Mouse (Mus musculus): ENCODE data around the gene Mettl7a3. TPM values are rescaled to one million over a fixed set of nuclear protein-coding genes. Genes with fewer than 3 reads are reported as not detected.
"Not testable (repeated sequence)": the region's sequence is repeated elsewhere in the genome, so short reads cannot be mapped to it uniquely, and the experiment has no call there.

Mettl7a3 gene
- polyA plus RNA-seq, 1 experiment from 2014 or later = 0.09 TPM

DNA sequence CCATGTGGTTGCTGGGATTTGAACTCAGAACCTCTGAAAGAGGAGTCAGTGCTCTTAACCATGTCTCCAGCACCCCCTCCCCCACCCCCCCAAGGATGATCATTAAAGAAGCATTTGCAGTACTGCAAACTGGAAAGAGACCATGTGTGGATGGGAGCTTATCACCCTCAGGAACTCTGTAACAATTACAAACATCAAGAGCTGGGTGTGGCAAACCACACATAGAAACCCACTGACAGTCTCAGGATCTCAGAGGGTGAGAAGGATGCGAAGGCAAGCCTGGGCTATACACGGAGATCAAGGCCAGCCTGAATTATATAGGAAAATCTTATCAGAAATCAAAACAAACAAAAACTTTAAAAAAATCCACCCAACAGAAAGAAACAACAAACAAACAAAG lies 28.5 kb upstream of the Mettl7a3 start:
- no peak for ATAC-seq
- no peak overlapping the region for H3K4me3 ChIP-seq (ENCODE audit: low read length)

DNA sequence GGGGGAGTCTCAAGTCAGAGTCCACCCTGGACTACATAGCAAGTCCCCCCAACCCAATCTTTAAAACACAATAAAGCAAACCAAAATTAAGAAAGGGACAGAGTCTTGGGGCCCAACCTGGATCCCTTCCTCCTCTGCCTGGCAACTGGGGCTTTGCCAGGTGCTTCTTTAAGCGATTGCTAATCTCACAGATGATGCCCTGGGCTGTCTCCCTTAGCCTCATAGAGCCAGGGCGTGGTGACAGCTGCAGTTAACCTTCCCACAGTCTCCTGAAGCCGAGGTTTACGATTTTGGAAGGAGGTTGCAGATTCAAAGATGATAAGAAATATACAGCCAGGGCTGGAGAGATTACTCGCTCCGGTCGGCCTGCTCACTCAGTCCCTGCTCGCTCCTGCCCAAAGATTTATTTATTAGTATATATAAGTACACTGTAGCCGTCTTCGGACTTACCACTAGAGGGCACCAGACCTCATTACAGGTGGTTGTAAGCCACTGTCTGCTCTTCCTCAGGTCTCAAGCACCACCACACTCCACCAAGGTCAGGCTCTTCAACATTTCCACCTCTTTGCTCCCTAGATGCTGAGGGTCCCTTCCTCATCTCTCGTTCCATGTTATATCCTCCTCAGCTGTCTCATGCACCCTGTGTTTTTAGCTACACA lies 27.2 kb upstream of the Mettl7a3 start:
- not testable (repeated sequence) for H3K27me3 ChIP-seq (replicated peaks; ENCODE audit: control insufficient read depth, insufficient read depth, low read length); H3K4me3 ChIP-seq (ENCODE audit: low read length); H3K27ac ChIP-seq (ENCODE audit: low read depth, low read length); H3K9me3 ChIP-seq (ENCODE audit: control insufficient read depth, low read length); H3K4me2 ChIP-seq (ENCODE audit: low read length); H3K4me1 ChIP-seq (ENCODE audit: control insufficient read depth, insufficient read depth, low read depth, low read length); H3K36me3 ChIP-seq (ENCODE audit: control insufficient read depth, insufficient read depth, low read length); ATAC-seq; H3K9ac ChIP-seq (ENCODE audit: low read depth, low read length)
- WGBS = 49% methylated on average over 9 of the region's 11 CpGs

More for the DNA sequence above, 28.5 kb upstream of the Mettl7a3 start:
- H3K36me3 ChIP-seq (ENCODE audit: control insufficient read depth, insufficient read depth, low read length) = no peaks in the 10 kb centered on the region
- no peak overlapping the region for H3K9ac ChIP-seq (ENCODE audit: low read depth, low read length)
- H3K27me3 ChIP-seq (replicated peaks; ENCODE audit: control insufficient read depth, insufficient read depth, low read length) = no peaks in the 10 kb centered on the region
- peaks cover 2% of the 10 kb centered on the region; the same call in 1 of the 2 replicates for H3K4me1 ChIP-seq (ENCODE audit: control insufficient read depth, insufficient read depth, low read depth, low read length)
- H3K4me2 ChIP-seq (ENCODE audit: low read length) = no peak overlapping the region
- no peak overlapping the region for H3K27ac ChIP-seq (ENCODE audit: low read depth, low read length)
- WGBS = 89% methylated on average over 2 of the region's 2 CpGs
- no peaks in the 10 kb centered on the region for H3K9me3 ChIP-seq (ENCODE audit: control insufficient read depth, low read length)

DNA sequence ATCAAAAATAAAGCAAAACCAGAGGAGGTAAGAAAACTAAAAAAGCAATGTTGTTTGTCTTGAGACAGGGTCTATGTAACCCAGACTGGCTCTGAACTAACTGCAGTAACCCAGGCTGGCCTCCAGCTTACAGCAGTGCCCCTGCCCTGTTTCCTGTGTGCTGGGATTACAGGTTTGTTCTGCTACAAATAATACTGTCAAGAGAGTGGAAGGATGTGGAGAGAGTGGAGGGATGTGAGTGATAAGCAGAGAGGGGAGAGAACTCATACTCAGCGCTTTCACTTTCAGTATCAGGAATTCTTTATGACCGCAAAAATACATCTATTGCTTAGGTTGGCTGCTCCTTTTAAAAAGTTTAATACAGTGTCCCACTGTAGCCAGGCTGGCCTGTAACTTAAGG lies 22.4 kb upstream of the Mettl7a3 start:
- Histone ChIP-seq H3K27ac (ENCODE audit: low read depth, low read length) (no peak overlapping the region), H3K36me3 (ENCODE audit: control insufficient read depth, insufficient read depth, low read length) (0 out of 2 replicates have a peak, but pooled peaks cover 2% of the 10 kb centered on the region), H3K4me1 (ENCODE audit: control insufficient read depth, insufficient read depth, low read depth, low read length) (no peaks in the 10 kb centered on the region), H3K9me3 (ENCODE audit: control insufficient read depth, low read length) (no peaks in the 10 kb centered on the region), H3K4me2 (ENCODE audit: low read length) (no peak overlapping the region), H3K9ac (ENCODE audit: low read depth, low read length) (no peak overlapping the region), H3K27me3 (replicated peaks; ENCODE audit: control insufficient read depth, insufficient read depth, low read length) (no peaks in the 10 kb centered on the region), H3K4me3 (ENCODE audit: low read length) (no peak overlapping the region)
- no peak for ATAC-seq
- WGBS = 92% methylated on average over 2 of the region's 2 CpGs

DNA sequence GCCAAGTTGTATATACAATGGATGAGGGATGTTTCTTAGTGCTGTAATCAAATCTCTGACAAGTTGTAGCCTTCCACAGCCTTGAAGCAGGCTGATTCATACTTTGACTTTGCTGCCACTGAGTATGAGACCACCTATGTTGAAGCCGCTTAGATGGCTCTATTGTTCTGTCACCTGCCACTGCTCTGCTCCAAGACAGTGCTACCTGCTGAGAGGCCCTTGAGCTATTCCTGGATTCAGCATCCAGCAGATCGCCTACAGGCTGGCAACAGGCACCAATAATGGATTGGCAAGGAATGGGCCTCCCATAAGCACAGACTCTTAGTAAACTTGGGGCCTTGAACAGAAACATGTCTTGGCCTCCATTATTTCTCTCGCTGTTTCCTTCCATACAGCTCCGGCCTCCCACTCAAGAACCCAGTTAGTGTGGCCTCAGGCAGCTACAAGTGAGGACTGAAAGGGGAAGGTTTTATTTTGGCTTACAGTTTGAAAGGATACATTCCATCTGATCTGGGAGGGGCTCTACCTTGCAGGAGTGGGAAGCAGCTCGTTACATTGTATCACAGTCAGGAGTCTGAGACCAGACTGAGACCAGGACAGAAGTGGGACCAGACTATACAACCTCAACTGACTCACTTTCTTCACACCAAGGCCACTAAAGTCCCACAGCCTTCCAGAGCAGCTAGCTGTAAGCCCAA lies 20.1 kb upstream of the Mettl7a3 start:
- H3K9me3 ChIP-seq (ENCODE audit: control insufficient read depth, low read length) = no peaks in the 10 kb centered on the region
- WGBS = 89% methylated on average over 5 of the region's 5 CpGs
- H3K4me1 ChIP-seq (ENCODE audit: control insufficient read depth, insufficient read depth, low read depth, low read length) = no peaks in the 10 kb centered on the region
- H3K27me3 ChIP-seq (replicated peaks; ENCODE audit: control insufficient read depth, insufficient read depth, low read length) = no peaks in the 10 kb centered on the region
- no peak for ATAC-seq
- H3K9ac ChIP-seq (ENCODE audit: low read depth, low read length) = no peak overlapping the region
- no peak overlapping the region for H3K4me2 ChIP-seq (ENCODE audit: low read length)
- no peak overlapping the region for H3K4me3 ChIP-seq (ENCODE audit: low read length)
- 0 out of 2 replicates have a peak, but pooled peaks cover 2% of the 10 kb centered on the region for H3K36me3 ChIP-seq (ENCODE audit: control insufficient read depth, insufficient read depth, low read length)
- no peak overlapping the region for H3K27ac ChIP-seq (ENCODE audit: low read depth, low read length)

DNA sequence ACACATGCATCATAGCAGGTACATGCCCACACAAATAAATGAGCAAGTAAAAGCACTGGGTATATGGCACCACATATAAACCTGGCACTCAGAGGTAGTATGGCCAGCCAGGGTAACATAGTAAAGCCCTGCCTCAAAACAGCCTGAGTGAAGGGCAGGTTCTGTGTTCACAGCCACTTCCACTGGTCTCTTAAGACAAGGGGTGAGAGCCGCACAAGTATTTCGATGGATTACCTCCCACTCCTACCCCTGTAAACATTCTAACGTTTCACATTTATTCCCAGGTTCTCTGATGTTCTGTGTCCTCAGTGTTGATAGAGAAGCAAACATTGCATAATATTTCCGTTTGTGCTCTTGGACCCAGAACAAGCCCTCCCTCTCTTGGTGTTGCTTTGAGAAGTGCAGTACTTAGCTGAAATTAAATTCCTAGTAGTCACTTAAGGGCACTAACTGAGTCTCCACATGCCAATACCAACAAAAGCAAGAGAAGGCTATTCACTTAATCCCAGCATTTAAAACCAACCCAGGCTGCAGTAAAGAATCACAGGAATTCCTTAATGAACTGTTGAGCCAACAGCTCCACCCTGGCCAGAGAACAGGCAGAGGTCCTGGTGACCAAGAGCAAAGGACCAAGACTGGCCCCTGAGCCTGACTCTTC lies 16.6 kb upstream of the Mettl7a3 start:
- not testable (repeated sequence) for H3K4me1 ChIP-seq (ENCODE audit: control insufficient read depth, insufficient read depth, low read depth, low read length); H3K4me3 ChIP-seq (ENCODE audit: low read length); H3K36me3 ChIP-seq (ENCODE audit: control insufficient read depth, insufficient read depth, low read length); H3K27me3 ChIP-seq (replicated peaks; ENCODE audit: control insufficient read depth, insufficient read depth, low read length); H3K27ac ChIP-seq (ENCODE audit: low read depth, low read length); H3K9me3 ChIP-seq (ENCODE audit: control insufficient read depth, low read length); H3K4me2 ChIP-seq (ENCODE audit: low read length); ATAC-seq; H3K9ac ChIP-seq (ENCODE audit: low read depth, low read length)
- WGBS = 83% methylated on average over 4 of the region's 4 CpGs

DNA sequence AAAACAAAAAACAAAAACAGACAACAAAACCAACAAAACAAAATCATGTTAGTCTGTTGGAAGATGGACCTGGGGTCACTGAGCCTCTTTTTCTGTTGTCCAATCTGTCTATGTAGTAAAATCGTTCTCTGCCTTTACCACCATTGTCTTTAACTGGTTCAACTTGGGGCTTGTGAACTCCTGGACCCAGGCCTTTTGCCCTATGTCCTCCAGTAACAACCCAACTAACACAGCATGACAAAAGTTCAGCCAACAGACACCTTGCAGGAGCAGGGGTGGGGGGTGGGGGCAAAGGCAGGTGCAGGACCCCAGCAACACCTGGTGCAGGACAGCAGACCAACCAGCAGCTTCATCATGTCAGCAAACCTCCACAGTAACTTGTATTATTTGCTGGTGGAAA lies 14.8 kb upstream of the Mettl7a3 start:
- Histone ChIP-seq H3K4me2 (ENCODE audit: low read length) (no peak overlapping the region), H3K4me1 (ENCODE audit: control insufficient read depth, insufficient read depth, low read depth, low read length) (no peaks in the 10 kb centered on the region), H3K36me3 (ENCODE audit: control insufficient read depth, insufficient read depth, low read length) (no peaks in the 10 kb centered on the region), H3K27me3 (replicated peaks; ENCODE audit: control insufficient read depth, insufficient read depth, low read length) (no peaks in the 10 kb centered on the region), H3K9me3 (ENCODE audit: control insufficient read depth, low read length) (no peaks in the 10 kb centered on the region), H3K4me3 (ENCODE audit: low read length) (no peak overlapping the region), H3K27ac (ENCODE audit: low read depth, low read length) (no peak overlapping the region), H3K9ac (ENCODE audit: low read depth, low read length) (no peak overlapping the region)
- ATAC-seq = no peak
- WGBS = 91% methylated on average over 1 of the region's 1 CpGs

DNA sequence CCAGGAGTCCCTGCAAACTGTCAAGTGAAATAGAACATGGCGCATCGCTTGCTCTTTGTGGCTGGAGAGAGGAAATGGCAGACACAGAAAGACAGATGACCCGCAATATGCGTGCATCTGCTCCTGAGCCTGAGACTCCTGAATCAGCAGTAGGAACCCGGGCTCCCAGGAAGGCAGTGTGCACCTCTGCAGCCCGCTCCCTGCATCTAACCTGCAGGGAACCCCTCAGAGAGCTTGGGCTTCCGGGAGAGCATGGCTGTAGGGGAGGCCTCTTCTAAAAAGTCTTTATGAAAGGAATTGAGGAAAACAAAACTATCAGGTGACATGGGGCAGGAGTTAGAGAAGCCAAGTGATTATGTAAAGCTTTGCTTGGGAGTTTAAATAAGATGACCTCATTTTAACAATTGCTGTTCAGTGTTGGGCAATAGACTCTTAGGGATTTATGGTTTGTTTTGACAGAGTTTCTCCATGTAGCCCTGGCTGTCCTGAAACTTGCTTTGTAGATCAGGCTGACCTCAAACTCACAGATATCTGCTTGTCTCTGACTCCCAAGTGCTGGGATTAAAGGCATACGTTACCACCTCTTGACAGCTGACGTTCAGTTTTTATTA lies 14.3 kb upstream of the Mettl7a3 start:
- WGBS = 69% methylated on average over 9 of the region's 9 CpGs
- H3K27ac ChIP-seq (ENCODE audit: low read depth, low read length) = no peak overlapping the region
- no peak overlapping the region for H3K9ac ChIP-seq (ENCODE audit: low read depth, low read length)

DNA sequence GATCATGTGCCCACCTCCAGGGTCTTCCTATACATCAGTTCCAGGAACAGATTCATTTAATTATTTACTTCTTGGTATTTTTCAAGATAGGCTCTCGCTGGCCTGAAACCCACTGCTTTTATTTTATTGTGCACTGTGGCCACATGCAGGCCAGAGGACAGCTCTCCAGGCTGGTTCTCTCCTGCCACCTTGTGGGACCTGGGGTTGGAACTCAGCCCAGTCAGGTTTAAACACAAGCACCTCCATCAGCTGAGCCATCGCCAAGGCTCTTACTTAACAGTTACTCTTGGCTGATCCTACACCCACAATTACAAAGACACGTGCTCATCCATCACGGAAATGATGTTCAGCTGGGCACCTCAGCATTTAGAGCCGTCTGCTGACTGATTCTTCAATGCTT lies 13.6 kb upstream of the Mettl7a3 start:
- H3K27ac ChIP-seq (ENCODE audit: low read depth, low read length) = no peak overlapping the region
- no peaks in the 10 kb centered on the region for H3K9me3 ChIP-seq (ENCODE audit: control insufficient read depth, low read length)
- no peak overlapping the region for H3K9ac ChIP-seq (ENCODE audit: low read depth, low read length)
- no peak for ATAC-seq
- H3K4me3 ChIP-seq (ENCODE audit: low read length) = no peak overlapping the region
- WGBS = 52% methylated on average over 5 of the region's 5 CpGs
- no peak overlapping the region for H3K4me2 ChIP-seq (ENCODE audit: low read length)
- no peaks in the 10 kb centered on the region for H3K27me3 ChIP-seq (replicated peaks; ENCODE audit: control insufficient read depth, insufficient read depth, low read length)
- no peaks in the 10 kb centered on the region for H3K4me1 ChIP-seq (ENCODE audit: control insufficient read depth, insufficient read depth, low read depth, low read length)
- H3K36me3 ChIP-seq (ENCODE audit: control insufficient read depth, insufficient read depth, low read length) = no peaks in the 10 kb centered on the region

More for the DNA sequence above, 14.3 kb upstream of the Mettl7a3 start:
- no peaks in the 10 kb centered on the region for H3K9me3 ChIP-seq (ENCODE audit: control insufficient read depth, low read length)
- H3K36me3 ChIP-seq (ENCODE audit: control insufficient read depth, insufficient read depth, low read length) = no peaks in the 10 kb centered on the region
- H3K4me3 ChIP-seq (ENCODE audit: low read length) = no peak overlapping the region
- no peak for ATAC-seq
- H3K4me1 ChIP-seq (ENCODE audit: control insufficient read depth, insufficient read depth, low read depth, low read length) = no peaks in the 10 kb centered on the region
- no peak overlapping the region for H3K4me2 ChIP-seq (ENCODE audit: low read length)
- no peaks in the 10 kb centered on the region for H3K27me3 ChIP-seq (replicated peaks; ENCODE audit: control insufficient read depth, insufficient read depth, low read length)

DNA sequence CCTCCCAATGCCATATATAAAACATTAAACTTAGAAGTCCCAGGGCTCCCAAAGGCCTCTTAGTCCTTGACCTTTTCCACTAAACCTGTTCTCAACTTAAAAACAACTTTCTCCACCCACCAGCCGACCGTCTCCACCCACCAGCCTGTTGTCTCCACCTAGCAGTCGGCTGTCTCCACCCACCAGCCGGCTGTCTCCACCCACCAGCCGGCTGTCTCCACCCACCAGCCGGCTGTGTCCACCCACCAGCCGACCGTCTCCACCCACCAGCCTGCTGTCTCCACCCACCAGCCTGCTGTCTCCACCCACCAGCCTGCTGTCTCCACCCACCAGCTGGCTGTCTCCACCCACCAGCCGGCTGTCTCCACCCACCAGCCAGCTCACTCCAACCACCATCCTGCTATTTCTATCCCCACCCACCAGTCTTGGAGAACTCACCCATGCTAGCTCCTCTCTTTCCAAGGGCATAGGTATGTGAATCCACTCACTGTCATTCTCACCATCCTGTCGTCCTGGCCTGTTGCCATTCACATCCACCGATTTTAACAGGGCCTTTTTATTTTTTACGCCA lies 10.6 kb upstream of the Mettl7a3 start:
- WGBS = 69% methylated on average over 12 of the region's 12 CpGs
- no peak overlapping the region for H3K4me3 ChIP-seq (ENCODE audit: low read length)
- ATAC-seq = no peak
- no peaks in the 10 kb centered on the region for H3K36me3 ChIP-seq (ENCODE audit: control insufficient read depth, insufficient read depth, low read length)
- no peaks in the 10 kb centered on the region for H3K27me3 ChIP-seq (replicated peaks; ENCODE audit: control insufficient read depth, insufficient read depth, low read length)
- no peak overlapping the region for H3K4me2 ChIP-seq (ENCODE audit: low read length)
- H3K9me3 ChIP-seq (ENCODE audit: control insufficient read depth, low read length) = no peaks in the 10 kb centered on the region
- no peak overlapping the region for H3K9ac ChIP-seq (ENCODE audit: low read depth, low read length)
- no peak overlapping the region for H3K27ac ChIP-seq (ENCODE audit: low read depth, low read length)
- no peaks in the 10 kb centered on the region for H3K4me1 ChIP-seq (ENCODE audit: control insufficient read depth, insufficient read depth, low read depth, low read length)
